Mouse (Mus musculus) small intestine, adult 2 months (tissue): ENCODE data around the gene Gm26920. TPM values are rescaled to one million over a fixed set of nuclear protein-coding genes. Genes with fewer than 3 reads are reported as not detected.
"Not testable (repeated sequence)": the region's sequence is repeated elsewhere in the genome, so short reads cannot be mapped to it uniquely, and the experiment has no call there.

Experiments used
- H3K27ac ChIP-seq: fragments of 200-500 bp; 2 replicates; pipeline ENCODE4 v1.5.1; 2012; ENCODE audit warnings: low read depth, low read length, control low read depth, inconsistent platforms; ENCODE audit not compliant: insufficient read depth
- H3K27me3 ChIP-seq: fragments of 200-500 bp; 2 replicates; pipeline ENCODE4 v1.6.1; 2012; ENCODE audit warnings: mild to moderate bottlenecking, moderate library complexity, low read length, inconsistent platforms; ENCODE audit not compliant: control insufficient read depth, insufficient read depth
- H3K36me3 ChIP-seq: fragments of 200-500 bp; 2 replicates; pipeline ENCODE4 v1.6.1; 2012; ENCODE audit warnings: mild to moderate bottlenecking, low read length, control low read depth, inconsistent platforms; ENCODE audit not compliant: control insufficient read depth, insufficient read depth
- H3K4me1 ChIP-seq: fragments of 200-500 bp; 2 replicates; pipeline ENCODE4 v1.6.1; 2012; ENCODE audit warnings: low read length, inconsistent platforms, mixed read lengths; ENCODE audit not compliant: control insufficient read depth, insufficient read depth, insufficient read length
- H3K4me3 ChIP-seq: fragments of 200-500 bp; 2 replicates; pipeline ENCODE4 v1.5.1; 2012; ENCODE audit warnings: low read depth, mild to moderate bottlenecking, control low read depth, inconsistent platforms, low read length, moderate library complexity
- CTCF ChIP-seq: fragments of 200-500 bp; IDR thresholded peaks from 2 replicates; pipeline ENCODE4 v1.5.1; 2012; ENCODE audit warnings: low read depth, mild to moderate bottlenecking, control low read depth, inconsistent platforms, low read length, moderate library complexity, mixed read lengths; ENCODE audit not compliant: insufficient replicate concordance, insufficient read length; ENCODE audit errors: extremely low read depth
- POLR2A ChIP-seq: fragments of 200-500 bp; IDR thresholded peaks from 2 replicates; pipeline ENCODE4 v1.6.1; 2012; ENCODE audit warnings: low read depth, mild to moderate bottlenecking, control low read depth, inconsistent platforms, low read length, moderate library complexity
- WGBS: fragments of 180-500 bp; shearing (Covaris S2); methylation state at CpG from one replicate; pipeline ENCODE4 v1.1.7; 2018; 5-methylcytosine and 5-hydroxymethylcytosine counted together
- polyA plus RNA-seq: library from polyadenylated mRNA; depleted of rRNA; stranded (reverse); fragments of >200 nt; gene quantifications from 2 replicates; pipeline ENCODE4 v1.2.3, GENCODE M21; 2012; rRNA removed

Gm26920 gene
- 0.06 TPM in 1 of 2 replicates, not detected in the other for polyA plus RNA-seq

GRCm38 (mm10) chr7:30090092-30090969 lies at the start of gene Gm26920, which contains the start of gene Zfp566:
Gene Gm26920, minus strand, starts transcription at chr7:30090410.
Gene Zfp566, minus strand, starts transcription at chr7:30090527.
- H3K36me3 ChIP-seq: no peaks in the 10 kb centered on the region
- peak within 1 kb of the TSS; percentile 90 for H3K4me3 ChIP-seq
- under 1% methylated on average over 40 of the region's 40 CpGs for WGBS
- H3K27ac ChIP-seq: peak within 1 kb of the TSS; percentile 42
- peaks cover 6% of the 10 kb centered on the region for H3K4me1 ChIP-seq
- TF ChIP-seq CTCF (no peak), POLR2A (peak; percentile 50; the same call in 1 of the 2 replicates)
- no peaks in the 10 kb centered on the region for H3K27me3 ChIP-seq

- 89% methylated on average over 10 of the region's 10 CpGs for WGBS
- Histone ChIP-seq H3K4me1 (no peaks in the 10 kb centered on the region), H3K27me3 (no peaks in the 10 kb centered on the region), H3K36me3 (no peaks in the 10 kb centered on the region), H3K4me3 (no peak overlapping the region), H3K27ac (no peak overlapping the region)
- no peak for TF ChIP-seq POLR2A
- no peak for TF ChIP-seq CTCF
Observed at GRCm38 (mm10) chr7:30136826-30137225, 46.6 kb upstream of the Gm26920 start.

- WGBS: 87% methylated on average over 4 of the region's 4 CpGs
- H3K4me1 ChIP-seq: no peaks in the 10 kb centered on the region
- H3K36me3 ChIP-seq: no peaks in the 10 kb centered on the region
- TF ChIP-seq POLR2A (no peak), CTCF (no peak)
- H3K27me3 ChIP-seq: no peaks in the 10 kb centered on the region
- H3K27ac ChIP-seq: no peak overlapping the region
- H3K4me3 ChIP-seq: no peak overlapping the region
Observed at GRCm38 (mm10) chr7:30132396-30132795, 42.2 kb upstream of the Gm26920 start.

GRCm38 (mm10) chr7:30129900-30130299 lies 39.7 kb upstream of the Gm26920 start:
- 92% methylated on average over 8 of the region's 8 CpGs for WGBS

GRCm38 (mm10) chr7:30122188-30122530 lies 31.9 kb upstream of the Gm26920 start:
- TF ChIP-seq POLR2A (no peak), CTCF (no peak)
- WGBS: 2% methylated on average over 15 of the region's 15 CpGs
- no peaks in the 10 kb centered on the region for H3K36me3 ChIP-seq
- H3K27ac ChIP-seq: no peak overlapping the region; the same call in 1 of the 2 replicates
- peaks cover 3% of the 10 kb centered on the region; the same call in 1 of the 2 replicates for H3K4me1 ChIP-seq
- H3K27me3 ChIP-seq: no peaks in the 10 kb centered on the region
- peak overlapping the region; percentile 76 for H3K4me3 ChIP-seq

More at GRCm38 (mm10) chr7:30129900-30130299, 39.7 kb upstream of the Gm26920 start:
- H3K36me3 ChIP-seq: no peaks in the 10 kb centered on the region
- H3K4me3 ChIP-seq: no peak overlapping the region
- TF ChIP-seq POLR2A (no peak), CTCF (no peak)
- H3K27me3 ChIP-seq: no peaks in the 10 kb centered on the region
- H3K27ac ChIP-seq: no peak overlapping the region
- no peaks in the 10 kb centered on the region for H3K4me1 ChIP-seq

- Histone ChIP-seq H3K4me1 (peaks cover 3% of the 10 kb centered on the region; the same call in 1 of the 2 replicates), H3K4me3 (peak within 1 kb of the TSS; percentile 76), H3K36me3 (no peaks in the 10 kb centered on the region), H3K27ac (no peak within 1 kb of the TSS; the same call in 1 of the 2 replicates), H3K27me3 (no peaks in the 10 kb centered on the region)
- TF ChIP-seq CTCF (no peak), POLR2A (0 out of 2 replicates have a peak, but pooled peaks have one; percentile 27)
- under 1% methylated on average over 61 of the region's 61 CpGs for WGBS
Observed at GRCm38 (mm10) chr7:30121308-30122187, 31.3 kb upstream of the Gm26920 start, which contains the start of gene Zfp382. Gene Zfp382, plus strand, starts transcription at chr7:30121942.

GRCm38 (mm10) chr7:30117935-30118334 lies 27.7 kb upstream of the Gm26920 start:
- H3K27ac ChIP-seq, H3K36me3 ChIP-seq, H3K4me1 ChIP-seq, H3K27me3 ChIP-seq, H3K4me3 ChIP-seq: not testable (repeated sequence)
- WGBS: 91% methylated on average over 12 of the region's 12 CpGs
